Mouse (Mus musculus): ENCODE measurements around the gene Nuf2.

Gene Nuf2

GRCm38 (mm10) chr1:169471185-169471584, 60.1 kb downstream of the Nuf2 start:
- DNase-seq (ENCODE audit: extremely low read depth, low read depth) = no peak

- no peak for DNase-seq (ENCODE audit: extremely low read depth, low read depth)
Measured at GRCm38 (mm10) chr1:169467791-169468190, 63.5 kb downstream of the Nuf2 start.

- DNase-seq (ENCODE audit: extremely low read depth, low read depth) = no peak
Measured at GRCm38 (mm10) chr1:169462386-169463115, 68.7 kb downstream of the Nuf2 start.

- DNase-seq (ENCODE audit: extremely low read depth, low read depth) = peak; percentile 14
Measured at GRCm38 (mm10) chr1:169459071-169459782, 72.0 kb downstream of the Nuf2 start.
